Mouse (Mus musculus) adrenal gland, postnatal 36 days (tissue): ENCODE data around the gene G0s2. TPM values are rescaled to one million over a fixed set of nuclear protein-coding genes. Genes with fewer than 3 reads are reported as not detected.

Experiments
- total RNA-seq, 2 experiments: library from RNA; stranded (reverse); gene quantifications; 2 replicates each; pipeline ENCODE4 v1.2.3; 2021

Gene G0s2
- total RNA-seq, 2 experiments from 2014 or later: 117 to 162 TPM

Other genes starting within 250 kb of the G0s2 start
- gene Syt14, start 237.4 kb downstream of the G0s2 start, total RNA-seq: 10 to 100 TPM in 1 of 2 experiments, 1 to 10 TPM in 1; 7.0 to 13.5 TPM
- 10 to 100 TPM; 13.7 to 15.9 TPM for gene Diexf, start 142.9 kb downstream of the G0s2 start, total RNA-seq
- under 1 TPM; 0.36 to 0.46 TPM for gene Irf6, start 120.1 kb downstream of the G0s2 start, total RNA-seq
- 1 to 10 TPM; 2.8 to 3.7 TPM for gene A130010J15Rik, start 105.2 kb downstream of the G0s2 start, total RNA-seq
- 1 to 10 TPM in 1 of 2 experiments, under 1 TPM in 1; 0.95 to 2.1 TPM for gene Traf3ip3, start 71.5 kb downstream of the G0s2 start, total RNA-seq
- gene Lamb3, start 65.5 kb downstream of the G0s2 start, total RNA-seq: 1 to 10 TPM; 2.1 to 3.0 TPM
- gene Hsd11b1, start 9.1 kb downstream of the G0s2 start, total RNA-seq: 100 to 1,000 TPM; 102 to 117 TPM
- under 1 TPM; 0.26 TPM for gene Camk1g, start 97.1 kb upstream of the G0s2 start, total RNA-seq